Mouse (Mus musculus) kidney, adult 2 months (tissue): ENCODE data around the gene Plscr2.

ENCODE experiments used
- CTCF ChIP-seq: fragments of 200-500 bp; conservative IDR thresholded peaks from 2 replicates; pipeline ENCODE4 v1.5.1; 2011; ENCODE audit warnings: low read depth, mild to moderate bottlenecking, control low read depth, low read length, moderate library complexity, mixed read lengths; ENCODE audit not compliant: insufficient read depth, insufficient read length
- POLR2A ChIP-seq: fragments of 200-500 bp; IDR thresholded peaks from one replicate; pipeline ENCODE4 v1.6.1; 2011; ENCODE audit warnings: low read depth, low read length, control low read depth

DNA sequence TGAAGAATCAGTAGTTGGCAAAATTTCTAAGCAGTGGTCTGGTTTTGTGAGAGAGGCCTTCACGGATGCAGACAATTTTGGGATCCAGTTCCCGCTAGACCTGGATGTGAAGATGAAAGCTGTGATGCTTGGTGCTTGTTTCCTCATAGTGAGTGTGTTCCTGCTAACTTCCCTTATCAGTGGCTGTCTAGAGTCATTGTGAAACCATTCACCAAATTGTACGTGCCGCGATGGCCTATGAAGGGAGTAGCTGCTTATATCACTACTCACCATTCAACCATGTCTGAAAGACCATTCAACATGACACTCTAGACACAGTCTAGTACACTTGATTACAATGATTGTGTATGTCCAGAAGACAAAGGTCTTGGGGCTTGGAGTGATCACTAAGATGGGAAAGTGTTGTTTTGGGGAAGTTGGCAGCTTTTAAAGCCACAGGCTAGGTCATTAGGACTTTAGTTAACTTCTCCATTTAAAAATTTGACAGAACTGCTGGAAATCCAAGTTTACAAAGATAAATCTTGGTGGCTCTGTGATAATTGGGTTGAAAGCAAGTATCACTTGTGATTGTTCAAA, 5.5 kb upstream of the Plscr2 start:
- no peak for TF ChIP-seq CTCF
- no peak for TF ChIP-seq POLR2A
